27 mouse cellular contexts compared by ENCODE assay signal in genomic region chr5:60994761-60995523, GRCm38 (mm10).
DNase-seq lines count a peak whose midpoint lies in the region; ATAC-seq and TF ChIP-seq lines count a peak whose summit lies in the region.
"Had no signal": no experiment of that assay in that cellular context is flagged by ENCODE, and none has a peak within 500 bp of the region (broad histone marks: within the 10 kb centered on the region; RNA-seq: fewer than 3 reads in every experiment).

No protein-coding gene starts in this region.

- H3K4me3 ChIP-seq in forebrain, embryonic 10.5 days: no peak overlapping the region
- H3K4me3 ChIP-seq in forebrain, embryonic 16.5 days (replicated peaks; ENCODE audit: low read length): no peak overlapping the region
- no peak overlapping the region for H3K4me3 ChIP-seq in midbrain, embryonic 10.5 days
- no peak overlapping the region for H3K4me3 ChIP-seq in midbrain, postnatal 0 days (ENCODE audit: low read depth, low read length)
- no peak overlapping the region for H3K4me3 ChIP-seq in midbrain, embryonic 12.5 days
- H3K4me3 ChIP-seq: erythroblast, embryonic 14.5 days; forebrain, embryonic 15.5 days; hindbrain, embryonic 10.5 days; limb, embryonic 10.5 days; limb, embryonic 15.5 days; liver, embryonic 13.5 days had no signal

- no peaks in the 10 kb centered on the region for H3K9me3 ChIP-seq in forebrain, embryonic 10.5 days
- no peaks in the 10 kb centered on the region for H3K9me3 ChIP-seq in forebrain, embryonic 16.5 days (ENCODE audit: control insufficient read depth, low read length)
- no peaks in the 10 kb centered on the region for H3K9me3 ChIP-seq in midbrain, embryonic 10.5 days (replicated peaks)
- no peaks in the 10 kb centered on the region for H3K9me3 ChIP-seq in midbrain, postnatal 0 days (ENCODE audit: low read length)
- no peaks in the 10 kb centered on the region for H3K9me3 ChIP-seq in midbrain, embryonic 12.5 days
- H3K9me3 ChIP-seq: forebrain, embryonic 15.5 days; hindbrain, embryonic 10.5 days; limb, embryonic 10.5 days; limb, embryonic 15.5 days; liver, embryonic 13.5 days had no signal

- H3K27ac ChIP-seq in forebrain, embryonic 10.5 days: 0 out of 2 replicates have a peak overlapping the region, but pooled peaks have one; percentile 25
- H3K27ac ChIP-seq in forebrain, embryonic 16.5 days (ENCODE audit: low read length): no peak overlapping the region
- H3K27ac ChIP-seq in midbrain, embryonic 10.5 days (replicated peaks): 0 out of 2 replicates have a peak overlapping the region, but pooled peaks have one; percentile 13
- no peak overlapping the region for H3K27ac ChIP-seq in midbrain, postnatal 0 days (ENCODE audit: low read depth, low read length)
- no peak overlapping the region; the same call in 1 of the 2 replicates for H3K27ac ChIP-seq in midbrain, embryonic 12.5 days (replicated peaks)
- H3K27ac ChIP-seq: forebrain, embryonic 15.5 days; hindbrain, embryonic 10.5 days; limb, embryonic 10.5 days; limb, embryonic 15.5 days; liver, embryonic 13.5 days; macrophage had no signal

- H3K9ac ChIP-seq in forebrain, embryonic 16.5 days (replicated peaks; ENCODE audit: low read depth, low read length): no peak overlapping the region
- no peak overlapping the region for H3K9ac ChIP-seq in midbrain, postnatal 0 days (replicated peaks; ENCODE audit: low read length, poor library complexity, severe bottlenecking)
- H3K9ac ChIP-seq in midbrain, embryonic 12.5 days (replicated peaks): no peak overlapping the region
- H3K9ac ChIP-seq: forebrain, embryonic 15.5 days; limb, embryonic 15.5 days; liver, embryonic 13.5 days had no signal

- ATAC-seq in forebrain, embryonic 16.5 days: no peak
- no peak; the same call in 1 of the 2 replicates for ATAC-seq in midbrain, postnatal 0 days (ENCODE audit: low FRiP score)
- ATAC-seq in midbrain, embryonic 12.5 days (ENCODE audit: low FRiP score, low read depth): peak; percentile 76
- ATAC-seq: CD4-positive, CD25-positive, alpha-beta regulatory T cell, adult 4 months; forebrain, embryonic 15.5 days; intestine, postnatal 0 days; lung, postnatal 0 days had no signal

- DNase-seq in forebrain, embryonic 10.5 days (ENCODE audit: extremely low spot score, low spot score): no peak
- DNase-seq in midbrain, embryonic 10.5 days (ENCODE audit: low spot score): peak; percentile 34
- no peak for DNase-seq in midbrain, postnatal 0 days (ENCODE audit: low spot score)
- peak; percentile 14 for DNase-seq in R1 (ENCODE audit: low read depth, low spot score)
- DNase-seq in urinary bladder, adult 2 months (ENCODE audit: low spot score): no peak
- DNase-seq: adrenal gland, postnatal 25 days; cerebellum, adult 11-12 months; cerebellum, postnatal 25 days; heart, postnatal 14 days; kidney, adult 9 months; kidney, postnatal 10 days; layer of hippocampus, postnatal 36 days; liver, embryonic 13.5 days; lung, adult 18-20 months; right cerebral cortex, postnatal 14 days; thymus, postnatal 14 days had no signal

- no peak for TF ChIP-seq CTCF in midbrain, postnatal 0 days (IDR thresholded peaks at IDR 0.05)

- 37% methylated on average over 10 of the region's 10 CpGs for WGBS in forebrain, embryonic 10.5 days
- WGBS in forebrain, embryonic 16.5 days: 37% methylated on average over 10 of the region's 10 CpGs
- 33% methylated on average over 10 of the region's 10 CpGs for WGBS in midbrain, embryonic 10.5 days
- 18% methylated on average over 10 of the region's 10 CpGs for WGBS in midbrain, postnatal 0 days
- WGBS in midbrain, embryonic 12.5 days: 21% methylated on average over 10 of the region's 10 CpGs

- peaks cover 5% of the 10 kb centered on the region for H3K4me1 ChIP-seq in forebrain, embryonic 10.5 days
- H3K4me1 ChIP-seq in forebrain, embryonic 16.5 days (replicated peaks; ENCODE audit: control insufficient read depth, insufficient read depth, low read length): no peaks in the 10 kb centered on the region
- peaks cover 8% of the 10 kb centered on the region for H3K4me1 ChIP-seq in midbrain, embryonic 10.5 days
- H3K4me1 ChIP-seq in midbrain, postnatal 0 days (ENCODE audit: insufficient read depth, low read length): no peaks in the 10 kb centered on the region
- peaks cover 3% of the 10 kb centered on the region; the same call in 1 of the 2 replicates for H3K4me1 ChIP-seq in midbrain, embryonic 12.5 days
- H3K4me1 ChIP-seq: forebrain, embryonic 15.5 days; hindbrain, embryonic 10.5 days; limb, embryonic 10.5 days; limb, embryonic 15.5 days; liver, embryonic 13.5 days had no signal

- no peak overlapping the region for H3K4me2 ChIP-seq in forebrain, embryonic 16.5 days (ENCODE audit: low read length)
- H3K4me2 ChIP-seq in midbrain, postnatal 0 days (ENCODE audit: low read depth, low read length, poor library complexity, severe bottlenecking): no peak overlapping the region
- 0 out of 2 replicates have a peak overlapping the region, but pooled peaks have one; percentile 5 for H3K4me2 ChIP-seq in midbrain, embryonic 12.5 days (replicated peaks)
- H3K4me2 ChIP-seq: forebrain, embryonic 15.5 days; limb, embryonic 15.5 days; liver, embryonic 13.5 days had no signal

- no peaks in the 10 kb centered on the region for H3K36me3 ChIP-seq in forebrain, embryonic 10.5 days (replicated peaks)
- H3K36me3 ChIP-seq in forebrain, embryonic 16.5 days (ENCODE audit: control insufficient read depth, insufficient read depth): no peaks in the 10 kb centered on the region
- no peaks in the 10 kb centered on the region for H3K36me3 ChIP-seq in midbrain, embryonic 10.5 days
- no peaks in the 10 kb centered on the region for H3K36me3 ChIP-seq in midbrain, postnatal 0 days (ENCODE audit: insufficient read depth, low read length)
- no peaks in the 10 kb centered on the region for H3K36me3 ChIP-seq in midbrain, embryonic 12.5 days
- H3K36me3 ChIP-seq: forebrain, embryonic 15.5 days; hindbrain, embryonic 10.5 days; limb, embryonic 10.5 days; limb, embryonic 15.5 days; liver, embryonic 13.5 days had no signal

- no peaks in the 10 kb centered on the region for H3K27me3 ChIP-seq in forebrain, embryonic 10.5 days (ENCODE audit: poor library complexity, severe bottlenecking)
- no peaks in the 10 kb centered on the region for H3K27me3 ChIP-seq in forebrain, embryonic 16.5 days (replicated peaks; ENCODE audit: control insufficient read depth, insufficient read depth, low read length)
- H3K27me3 ChIP-seq in midbrain, embryonic 10.5 days (ENCODE audit: low read depth, poor library complexity, severe bottlenecking): no peaks in the 10 kb centered on the region
- H3K27me3 ChIP-seq in midbrain, postnatal 0 days (ENCODE audit: insufficient read depth, low read length): no peaks in the 10 kb centered on the region
- no peaks in the 10 kb centered on the region for H3K27me3 ChIP-seq in midbrain, embryonic 12.5 days
- H3K27me3 ChIP-seq: forebrain, embryonic 15.5 days; limb, embryonic 15.5 days; liver, embryonic 13.5 days had no signal

Comparison
In these comparisons a context has a peak if more than half of its experiments do, and no peak if none do; other contexts are left out.
1. DNase-seq: peak in midbrain, embryonic 10.5 days (single experiment) and R1 (single experiment); none in forebrain, embryonic 10.5 days (single experiment), midbrain, postnatal 0 days (single experiment) and urinary bladder, adult 2 months (single experiment).
2. H3K27ac ChIP-seq: peak in forebrain, embryonic 10.5 days (single experiment) and midbrain, embryonic 10.5 days (single experiment); none in forebrain, embryonic 16.5 days (single experiment), midbrain, postnatal 0 days (single experiment) and midbrain, embryonic 12.5 days (single experiment).